Mouse (Mus musculus): Measurements from ENCODE around the gene Pcdh11x. TPM values are rescaled to one million over a fixed set of nuclear protein-coding genes. Genes with fewer than 3 reads are reported as not detected.

Gene Pcdh11x
- polyA plus RNA-seq (2017; shearing (Covaris generic)): not detected

DNA sequence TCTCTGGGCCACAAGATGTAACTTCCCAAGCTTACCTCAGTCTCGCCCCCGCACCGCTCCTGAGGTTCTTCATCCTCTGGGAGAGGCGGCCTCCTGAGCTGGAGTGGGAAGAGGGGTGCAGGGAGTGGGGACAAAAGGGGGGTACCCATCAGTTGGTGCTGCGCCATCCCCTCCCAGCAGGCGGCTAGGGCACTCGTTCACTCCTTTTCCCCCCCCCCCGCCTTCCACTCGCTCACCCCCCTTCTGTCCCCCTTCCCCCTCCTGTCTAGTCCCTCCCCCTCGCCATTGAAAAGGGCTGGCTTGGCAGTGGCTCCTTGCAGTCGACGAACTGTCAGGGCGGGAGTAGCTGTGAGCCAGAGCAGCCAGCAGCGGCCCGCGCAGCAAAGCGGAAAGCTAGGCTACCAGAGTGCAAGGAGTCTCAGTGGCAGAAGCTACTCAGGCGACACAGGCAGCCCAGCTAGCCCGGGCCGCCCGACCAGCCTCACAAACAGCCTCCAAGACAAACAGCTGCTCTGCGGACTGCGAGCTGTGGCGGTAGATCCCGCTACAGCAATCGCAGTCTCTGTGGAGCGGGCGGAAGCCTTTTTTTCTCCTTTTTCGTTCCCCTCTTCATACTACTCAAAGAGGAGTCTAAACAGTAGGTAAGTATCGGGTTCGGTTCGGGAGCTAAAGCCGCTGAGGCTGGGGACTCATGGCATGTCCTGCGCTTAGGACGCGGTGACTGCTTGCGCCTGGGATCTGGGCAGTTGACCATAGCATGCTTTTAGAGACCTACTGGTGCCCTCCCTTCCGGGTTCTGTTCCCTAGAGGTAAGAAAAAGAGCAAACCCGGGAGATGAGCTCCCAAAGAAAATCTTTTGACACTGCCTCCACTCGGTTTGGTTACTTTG lies at the start of gene Pcdh11x:
Gene Pcdh11x, plus strand, starts transcription at position 249 of the 889 bp plus-strand sequence.

DNA sequence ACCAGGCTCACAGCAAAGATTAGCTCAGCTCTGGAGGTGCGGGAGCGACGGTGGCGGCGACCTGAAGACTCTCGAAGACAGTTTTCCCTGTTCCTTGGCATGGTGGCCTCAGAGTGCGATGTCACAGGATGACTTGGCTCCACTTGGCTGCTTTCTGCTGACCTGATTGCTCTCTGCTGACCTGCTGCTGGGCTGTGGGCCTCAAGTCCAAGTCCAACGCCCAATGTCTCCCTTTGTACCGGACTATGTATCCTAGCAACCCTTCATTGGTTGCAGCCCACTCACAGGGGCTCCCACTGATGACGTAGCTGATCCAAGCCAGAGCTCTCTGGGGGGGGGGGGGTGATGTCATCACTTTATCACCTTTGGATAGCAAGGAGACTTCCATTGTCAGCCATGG lies 22.9 kb downstream of the Pcdh11x start, which contains the start of gene H2afb3:
Gene H2afb3, minus strand, starts transcription at position 101 of the 400 bp plus-strand sequence.

Other genes starting within 250 kb of the Pcdh11x start
- not detected for gene H2afb3, start 22.8 kb downstream of the Pcdh11x start, polyA plus RNA-seq (2017; shearing (Covaris generic))

Measured in effector memory CD4-positive, alpha-beta T cell, adult 7 months (primary cell).